Mouse (Mus musculus) heart, embryonic 11.5 days (tissue): Measurements from ENCODE around the gene Prickle4. TPM values are rescaled to one million over a fixed set of nuclear protein-coding genes. Genes with fewer than 3 reads are reported as not detected.

Source experiments
- ATAC-seq: fragments of 200-750 bp; cut with Nextera tagmentation; replicated peaks from 2 replicates; pipeline ENCODE4 v1.8.0; 2017; ENCODE audit warnings: moderate library complexity; ENCODE audit not compliant: insufficient number of reproducible peaks, low FRiP score, low TSS enrichment
- H3K27ac ChIP-seq: fragments of 300-500 bp; sonication (generic); 2 replicates; pipeline ENCODE4 v1.5.1; 2014; ENCODE audit warnings: mild to moderate bottlenecking, low read depth, low read length
- H3K27me3 ChIP-seq: fragments of 300-500 bp; sonication (generic); 2 replicates; pipeline ENCODE4 v1.6.1; 2014; ENCODE audit warnings: mild to moderate bottlenecking, low read length, mixed read lengths; ENCODE audit not compliant: control insufficient read depth, insufficient read depth
- H3K36me3 ChIP-seq: fragments of 300-500 bp; sonication (generic); 2 replicates; pipeline ENCODE4 v1.6.1; 2014; ENCODE audit warnings: mild to moderate bottlenecking, low read length, moderate library complexity, mixed read lengths; ENCODE audit not compliant: control insufficient read depth, insufficient read depth
- H3K4me1 ChIP-seq: fragments of 300-500 bp; sonication (generic); 2 replicates; pipeline ENCODE4 v1.6.1; 2014; ENCODE audit warnings: low read length; ENCODE audit not compliant: control insufficient read depth, insufficient read depth
- H3K4me2 ChIP-seq: fragments of 300-500 bp; sonication (generic); 2 replicates; pipeline ENCODE4 v1.6.1; 2014; ENCODE audit warnings: mild to moderate bottlenecking, moderate library complexity
- H3K4me3 ChIP-seq: fragments of 300-500 bp; sonication (generic); 2 replicates; pipeline ENCODE4 v1.5.1; 2014; ENCODE audit warnings: low read depth, low read length
- H3K9ac ChIP-seq: fragments of 300-500 bp; sonication (generic); 2 replicates; pipeline ENCODE4 v1.6.1; 2014; ENCODE audit warnings: mild to moderate bottlenecking, low read depth, low read length, moderate library complexity
- H3K9me3 ChIP-seq: fragments of 300-500 bp; sonication (generic); replicated peaks from 2 replicates; pipeline ENCODE4 v1.6.1; 2016; ENCODE audit warnings: low read length; ENCODE audit not compliant: control insufficient read depth
- WGBS: fragments of 180-500 bp; shearing (Covaris S2); extraction: QIAGEN DNeasy Blood & Tissue Kit; methylation state at CpG from one replicate; pipeline ENCODE4 v1.1.7; 2014; ENCODE audit not compliant: insufficient replicate concordance; 5-methylcytosine and 5-hydroxymethylcytosine counted together
- polyA plus RNA-seq: library from polyadenylated mRNA; unstranded; fragments of >200 nt; fragmentation: Nextera tagmentation; extraction: Ambion mirVana; gene quantifications from 2 replicates; pipeline ENCODE4 v1.2.1, GENCODE M21; 2014

Gene Prickle4
- polyA plus RNA-seq, 1 experiment from 2014 or later = 0.39 TPM

- Histone ChIP-seq H3K4me3 (peak overlapping the region; percentile 87), H3K9me3 (no peaks in the 10 kb centered on the region), H3K27me3 (peaks cover 7% of the 10 kb centered on the region; the same call in 1 of the 2 replicates), H3K4me1 (peaks cover 8% of the 10 kb centered on the region; the same call in 1 of the 2 replicates), H3K27ac (peak overlapping the region; percentile 83), H3K36me3 (no peaks in the 10 kb centered on the region; the same call in 1 of the 2 replicates), H3K9ac (peak overlapping the region; percentile 85), H3K4me2 (peak overlapping the region; percentile 100)
- WGBS = under 1% methylated on average over 70 of the region's 70 CpGs
- ATAC-seq = peak; percentile 83
Observed at GRCm38 (mm10) chr17:47687409-47688343, 6.9 kb downstream of the Prickle4 start.

- Histone ChIP-seq H3K4me1 (peaks cover 6% of the 10 kb centered on the region; the same call in 1 of the 2 replicates), H3K4me3 (no peak overlapping the region), H3K4me2 (no peak overlapping the region), H3K27me3 (no peaks in the 10 kb centered on the region), H3K36me3 (peaks cover 7% of the 10 kb centered on the region), H3K9me3 (no peaks in the 10 kb centered on the region), H3K9ac (no peak overlapping the region), H3K27ac (no peak overlapping the region)
- WGBS = 79% methylated on average over 4 of the region's 4 CpGs
- ATAC-seq = no peak
Observed at GRCm38 (mm10) chr17:47682836-47683235, 11.7 kb downstream of the Prickle4 start.

- peaks cover 7% of the 10 kb centered on the region for H3K36me3 ChIP-seq
- no peaks in the 10 kb centered on the region for H3K4me1 ChIP-seq
- H3K27me3 ChIP-seq = no peaks in the 10 kb centered on the region
- no peaks in the 10 kb centered on the region for H3K9me3 ChIP-seq
- H3K27ac ChIP-seq = no peak overlapping the region
- no peak overlapping the region for H3K4me2 ChIP-seq
- H3K4me3 ChIP-seq = no peak overlapping the region
- H3K9ac ChIP-seq = no peak overlapping the region
- ATAC-seq = no peak
- WGBS = 77% methylated on average over 5 of the region's 5 CpGs
Observed at GRCm38 (mm10) chr17:47678702-47679101, 15.8 kb downstream of the Prickle4 start.

- H3K4me3 ChIP-seq = no peak overlapping the region
- ATAC-seq = no peak
- H3K4me1 ChIP-seq = no peaks in the 10 kb centered on the region
- H3K27ac ChIP-seq = no peak overlapping the region
- WGBS = 87% methylated on average over 5 of the region's 5 CpGs
- H3K9ac ChIP-seq = no peak overlapping the region
- H3K27me3 ChIP-seq = peaks cover 2% of the 10 kb centered on the region; the same call in 1 of the 2 replicates
- peaks cover 7% of the 10 kb centered on the region for H3K36me3 ChIP-seq
- no peak overlapping the region for H3K4me2 ChIP-seq
- no peaks in the 10 kb centered on the region for H3K9me3 ChIP-seq
Observed at GRCm38 (mm10) chr17:47678238-47678637, 16.3 kb downstream of the Prickle4 start.

GRCm38 (mm10) chr17:47676581-47676980 is 18.0 kb downstream of the Prickle4 start:
- H3K36me3 ChIP-seq = peaks cover 7% of the 10 kb centered on the region; the same call in 1 of the 2 replicates
- H3K4me3 ChIP-seq = no peak overlapping the region
- no peak overlapping the region for H3K27ac ChIP-seq
- H3K4me1 ChIP-seq = peaks cover 10% of the 10 kb centered on the region
- H3K4me2 ChIP-seq = no peak overlapping the region
- H3K27me3 ChIP-seq = peaks cover 5% of the 10 kb centered on the region; the same call in 1 of the 2 replicates
- no peaks in the 10 kb centered on the region for H3K9me3 ChIP-seq
- WGBS = 21% methylated on average over 9 of the region's 9 CpGs
- no peak for ATAC-seq
- H3K9ac ChIP-seq = no peak overlapping the region

- 3% methylated on average over 64 of the region's 68 CpGs for WGBS
- ATAC-seq = peak; percentile 68
- no peak overlapping the region for H3K27ac ChIP-seq
- H3K4me1 ChIP-seq = peaks cover 10% of the 10 kb centered on the region
- no peaks in the 10 kb centered on the region for H3K9me3 ChIP-seq
- no peaks in the 10 kb centered on the region for H3K36me3 ChIP-seq
- H3K4me3 ChIP-seq = peak overlapping the region; percentile 49
- H3K9ac ChIP-seq = peak overlapping the region; percentile 68
- H3K27me3 ChIP-seq = peaks cover 11% of the 10 kb centered on the region
- H3K4me2 ChIP-seq = peak overlapping the region; percentile 96
Observed at GRCm38 (mm10) chr17:47672311-47673111, 22.0 kb downstream of the Prickle4 start.

- Histone ChIP-seq H3K27ac (no peak overlapping the region), H3K9ac (peak overlapping the region; percentile 68; the same call in 1 of the 2 replicates), H3K4me3 (peak overlapping the region; percentile 49), H3K9me3 (no peaks in the 10 kb centered on the region), H3K4me1 (peaks cover 10% of the 10 kb centered on the region), H3K4me2 (peak overlapping the region; percentile 96), H3K27me3 (peaks cover 11% of the 10 kb centered on the region), H3K36me3 (no peaks in the 10 kb centered on the region)
- 10% methylated on average over 14 of the region's 14 CpGs for WGBS
- no peak for ATAC-seq
Observed at GRCm38 (mm10) chr17:47671988-47672310, 22.6 kb downstream of the Prickle4 start.

- H3K9me3 ChIP-seq = no peaks in the 10 kb centered on the region
- no peak overlapping the region for H3K4me3 ChIP-seq
- H3K36me3 ChIP-seq = no peaks in the 10 kb centered on the region; the same call in 1 of the 2 replicates
- no peak for ATAC-seq
- H3K4me1 ChIP-seq = peaks cover 10% of the 10 kb centered on the region
- no peak overlapping the region for H3K27ac ChIP-seq
- WGBS = 84% methylated on average over 4 of the region's 4 CpGs
- H3K9ac ChIP-seq = no peak overlapping the region
- H3K4me2 ChIP-seq = no peak overlapping the region
- H3K27me3 ChIP-seq = peaks cover 11% of the 10 kb centered on the region
Observed at GRCm38 (mm10) chr17:47669166-47669565, 25.4 kb downstream of the Prickle4 start.
